Mouse (Mus musculus) frontal cortex, postnatal 14 days (tissue): Measurements from ENCODE around the gene Gpm6a.

Experiments
- DNase-seq, 2 experiments: peaks; one replicate each; pipeline ENCODE4 v3.0.0; 2022; ENCODE audit warnings: low spot score in 2 of 2

Gene Gpm6a

GRCm38 (mm10) chr8:54954741-54955455, at the start of gene Gpm6a:
Gene Gpm6a, plus strand, starts transcription at chr8:54954843.
- DNase-seq = peak; percentile 51 to 70

- no peak for DNase-seq
Observed at GRCm38 (mm10) chr8:54912891-54913290, 41.8 kb upstream of the Gpm6a start.

DNA sequence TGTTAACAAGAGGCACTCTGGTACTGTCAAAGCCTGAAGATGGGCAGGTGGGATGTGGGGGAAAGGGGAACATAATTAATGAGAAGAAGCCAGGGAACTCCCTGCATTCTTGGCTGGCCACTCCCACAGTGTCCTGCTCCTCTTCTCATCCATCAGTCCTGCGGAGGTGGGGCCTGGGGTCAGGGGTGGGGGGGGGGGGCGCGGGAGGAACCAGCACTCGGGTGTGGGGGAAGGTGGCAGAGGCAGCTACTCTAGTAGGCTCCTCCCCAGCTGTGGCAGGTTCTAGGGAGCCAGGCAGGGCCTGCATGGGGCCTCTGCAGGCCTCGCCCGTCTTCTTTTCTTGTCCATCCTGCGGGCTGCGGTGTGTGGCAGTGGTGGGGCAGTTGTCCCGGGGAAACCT, 36.9 kb upstream of the Gpm6a start:
- DNase-seq = no peak

- DNase-seq = peak in 1 of 2 experiments; percentile 10
Observed at GRCm38 (mm10) chr8:54922160-54922855, 32.3 kb upstream of the Gpm6a start.

DNA sequence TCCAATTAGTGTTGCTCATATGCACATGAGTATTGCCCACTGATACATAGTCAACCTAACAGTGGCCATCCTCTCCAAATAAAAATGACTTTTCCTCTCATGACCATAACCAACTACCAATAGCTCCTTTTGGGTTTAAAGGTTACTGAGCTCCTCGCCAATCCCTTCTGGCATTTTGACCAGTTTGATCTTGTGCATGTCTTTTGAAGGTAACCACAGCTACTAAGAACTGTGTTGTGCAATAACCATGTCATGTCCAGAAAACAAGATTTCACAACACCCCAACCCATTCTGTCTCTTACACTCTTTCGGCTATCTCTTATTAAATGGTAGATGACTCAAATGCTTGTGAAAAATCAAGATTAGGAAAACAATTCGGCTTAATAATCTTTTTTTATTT, 29.7 kb upstream of the Gpm6a start:
- DNase-seq = no peak

- no peak for DNase-seq
Observed at GRCm38 (mm10) chr8:54932306-54932705, 22.3 kb upstream of the Gpm6a start.

- DNase-seq = no peak
Observed at GRCm38 (mm10) chr8:54953351-54953750, 1.3 kb upstream of the Gpm6a start.

DNA sequence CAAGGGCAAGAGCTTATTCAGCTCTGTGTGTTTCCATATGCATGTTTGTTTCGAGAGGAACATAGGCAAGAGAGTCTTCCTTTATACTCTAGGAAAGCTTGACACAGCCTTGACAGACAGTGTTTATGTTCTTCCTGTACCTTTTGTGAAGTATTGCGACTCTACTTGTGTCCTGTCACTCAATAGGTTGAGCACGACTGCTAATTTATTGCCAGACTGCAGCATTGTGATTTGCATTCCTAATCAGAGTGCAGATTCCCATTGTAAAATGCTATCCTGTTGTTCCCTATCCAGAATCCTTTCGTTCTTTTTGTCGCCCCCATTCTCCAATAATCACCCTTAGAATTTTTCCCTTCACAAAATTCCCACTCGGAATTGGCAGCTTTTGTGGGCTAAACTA, 613 bp upstream of the Gpm6a start:
- DNase-seq = no peak

DNA sequence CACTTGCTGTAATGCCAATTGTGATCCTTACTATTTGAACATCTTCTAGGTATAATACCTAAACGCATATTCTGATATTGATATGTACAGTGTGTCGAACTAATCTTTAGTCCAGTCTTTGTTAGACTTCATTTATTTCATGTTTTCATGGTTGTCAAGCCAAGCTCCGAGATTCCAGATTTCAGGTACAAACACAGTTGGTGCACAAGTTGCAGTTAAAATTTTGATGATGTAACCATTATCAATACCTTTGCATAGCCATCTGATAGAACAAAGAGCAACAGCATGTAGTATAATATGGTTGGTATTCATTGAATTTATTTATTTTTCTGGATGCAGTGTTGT, 785 bp downstream of the Gpm6a start:
- DNase-seq = no peak

GRCm38 (mm10) chr8:54955935-54956573, 1.4 kb downstream of the Gpm6a start:
- DNase-seq = no peak

- DNase-seq = no peak
Observed at GRCm38 (mm10) chr8:54956787-54957186, 2.1 kb downstream of the Gpm6a start.

DNA sequence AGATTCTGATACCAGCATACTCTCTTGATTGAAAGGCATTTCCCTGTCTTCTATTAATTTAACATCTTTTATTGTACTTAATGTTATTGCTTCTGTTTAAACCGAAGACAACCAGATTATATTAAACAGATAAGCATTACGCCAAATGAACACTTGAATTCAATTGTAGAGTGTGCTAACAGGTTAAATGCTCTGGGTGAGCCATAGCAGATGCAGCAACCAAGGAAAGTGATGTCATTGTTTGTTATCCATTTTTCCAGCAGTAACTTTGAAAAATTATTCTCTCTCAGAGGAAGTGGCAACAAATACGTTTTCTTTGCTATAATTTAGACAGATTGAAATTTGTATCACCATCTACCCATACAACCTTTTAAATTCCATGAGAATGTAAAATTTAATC, 2.9 kb downstream of the Gpm6a start:
- DNase-seq = no peak

GRCm38 (mm10) chr8:54961571-54961970, 6.9 kb downstream of the Gpm6a start:
- no peak for DNase-seq

- DNase-seq = no peak
Observed at GRCm38 (mm10) chr8:54975020-54975419, 20.4 kb downstream of the Gpm6a start.

DNA sequence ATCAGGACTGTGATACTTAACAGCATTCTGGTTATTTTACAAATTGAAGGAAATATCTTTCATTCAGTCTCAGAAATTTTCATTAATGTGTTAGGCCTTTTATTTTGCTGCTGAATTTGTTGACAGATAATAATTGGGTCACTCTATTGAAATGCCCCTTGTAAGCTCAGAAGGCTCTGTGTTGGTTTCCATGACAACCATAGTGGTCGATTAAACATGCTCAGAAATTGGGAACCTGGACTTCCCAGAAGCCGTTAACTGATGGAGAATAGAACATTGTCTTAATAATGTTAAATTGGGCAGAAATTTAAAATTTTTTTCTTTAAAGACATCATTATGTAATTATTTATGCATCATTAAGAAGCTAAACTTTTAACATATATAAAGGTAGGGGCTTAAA, 20.9 kb downstream of the Gpm6a start:
- no peak for DNase-seq

DNA sequence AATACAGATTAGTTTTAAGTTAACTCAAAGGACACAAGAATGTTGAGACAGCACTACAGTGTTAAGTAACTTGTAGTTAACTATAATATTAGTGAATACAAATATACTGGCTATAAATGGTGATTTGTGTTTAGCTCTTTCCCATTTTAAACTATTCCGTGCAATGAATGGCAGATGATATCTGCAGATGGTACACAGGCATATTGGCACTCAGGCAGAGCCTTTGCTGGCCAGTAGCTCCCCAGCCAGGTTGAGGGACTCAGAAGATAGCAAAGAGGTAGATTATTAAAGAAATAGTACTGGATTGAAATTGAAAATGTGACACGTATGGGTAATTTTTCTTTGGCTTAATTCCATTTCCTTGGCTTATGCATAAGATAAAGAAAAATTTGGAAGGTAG, 21.3 kb downstream of the Gpm6a start:
- no peak for DNase-seq

DNA sequence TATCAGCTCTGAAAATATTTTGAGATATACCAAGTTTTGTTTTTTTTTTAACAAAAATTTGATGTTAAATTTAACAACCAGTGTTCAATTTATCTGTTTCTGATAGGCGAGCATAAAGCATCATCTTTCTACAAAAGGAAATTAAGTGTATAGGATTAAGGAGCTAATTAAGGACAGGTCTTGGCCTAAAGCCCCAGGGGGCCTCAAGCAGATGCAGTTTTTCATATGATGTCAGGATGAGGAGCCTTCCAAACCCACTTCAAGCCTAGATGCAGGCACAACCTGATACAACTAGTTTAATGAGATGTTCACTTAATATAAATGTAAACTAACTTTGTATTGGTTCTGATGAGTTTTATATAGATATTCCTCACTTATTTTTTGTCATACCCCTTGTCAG, 22.0 kb downstream of the Gpm6a start:
- DNase-seq = no peak

- DNase-seq = no peak
Observed at GRCm38 (mm10) chr8:54986791-54987190, 32.1 kb downstream of the Gpm6a start.

GRCm38 (mm10) chr8:54989093-54989492, 34.5 kb downstream of the Gpm6a start:
- no peak for DNase-seq

DNA sequence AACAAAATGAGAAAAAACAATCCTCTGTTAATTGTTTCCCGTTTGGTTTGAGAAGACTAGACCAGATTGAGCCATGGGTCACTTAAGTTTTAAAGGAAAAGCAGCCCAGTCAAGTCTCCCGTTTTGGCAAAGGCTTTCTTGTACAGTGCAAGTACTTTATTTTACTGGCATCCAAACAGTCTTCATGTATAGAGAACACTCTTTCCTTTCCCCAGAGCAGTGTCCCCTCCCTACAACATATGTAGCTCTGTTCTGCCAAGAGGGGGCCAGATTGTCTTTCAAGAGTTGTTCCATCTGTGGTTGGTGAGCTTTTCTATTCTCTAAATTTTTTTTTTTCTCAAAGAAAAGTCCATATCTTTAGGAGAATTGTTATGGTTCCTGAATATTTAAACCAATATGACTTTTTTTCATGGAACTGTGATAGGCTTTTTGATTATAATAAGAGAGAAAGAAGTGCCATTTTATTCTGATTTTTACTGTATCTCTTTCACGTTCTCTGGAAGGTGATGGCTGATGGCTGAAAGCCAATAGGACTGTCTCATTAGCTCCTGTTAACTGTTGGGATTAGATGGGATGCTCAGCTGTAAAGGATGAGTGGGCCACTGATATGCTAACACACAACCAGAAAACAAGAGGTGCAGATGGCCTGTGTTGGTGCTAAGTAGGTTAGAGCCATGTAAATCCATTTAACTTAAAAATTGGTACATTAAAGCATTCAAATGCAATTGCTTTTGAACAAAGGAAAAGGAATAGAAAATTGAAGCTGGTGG, 37.4 kb downstream of the Gpm6a start:
- DNase-seq = no peak

DNA sequence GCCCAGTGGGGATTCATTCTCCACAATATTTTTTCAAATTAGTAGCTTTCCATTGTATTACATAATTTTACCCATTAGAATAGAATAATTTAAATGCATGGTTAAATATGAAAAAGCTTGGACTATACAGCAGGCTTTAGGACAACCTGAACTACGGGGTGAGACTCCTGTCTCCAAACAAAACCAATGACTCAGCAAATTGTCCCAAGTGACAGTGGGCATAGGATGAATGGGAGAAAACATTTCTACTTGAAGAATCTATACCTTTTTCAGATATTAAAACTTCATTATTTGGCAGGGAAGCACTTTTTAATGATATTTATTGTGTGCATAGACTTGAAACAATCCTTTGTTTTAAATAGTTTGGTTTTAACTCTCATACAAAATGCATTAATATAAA, 41.0 kb downstream of the Gpm6a start:
- no peak for DNase-seq

DNA sequence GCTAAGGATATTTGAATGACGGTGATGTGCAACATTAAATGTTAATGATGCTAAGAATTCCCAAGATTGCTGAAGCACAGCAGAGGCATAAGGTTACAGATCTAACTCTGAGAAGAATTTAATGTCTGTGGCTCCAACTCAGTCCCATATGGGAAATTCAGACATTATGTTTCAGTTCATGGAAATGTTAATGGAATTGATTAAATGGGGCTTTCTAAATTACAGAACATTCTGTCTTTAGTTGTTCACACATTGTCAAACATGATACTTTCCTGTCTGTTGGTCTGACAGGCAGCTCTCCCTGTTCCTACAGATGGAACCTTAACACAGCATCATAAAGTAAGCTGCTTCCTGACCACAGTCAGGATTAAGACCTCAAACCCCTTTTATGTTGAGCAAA, 47.8 kb downstream of the Gpm6a start:
- DNase-seq = no peak
